Mouse (Mus musculus) hindbrain, embryonic 16.5 days (tissue): Measurements from ENCODE around the gene Crhr2. TPM values are rescaled to one million over a fixed set of nuclear protein-coding genes. Genes with fewer than 3 reads are reported as not detected.
A peak's percentile ranks its signal among the peaks of the same experiment; 100 is the strongest.

ENCODE experiments used
- ATAC-seq: fragments of 200-750 bp; cut with Nextera tagmentation; 2 replicates; pipeline ENCODE4 v1.8.0; 2017; ENCODE audit warnings: moderate TSS enrichment, moderate library complexity
- H3K27ac ChIP-seq: fragments of 300-500 bp; sonication (generic); 2 replicates; pipeline ENCODE4 v1.5.1; 2014; ENCODE audit warnings: low read depth, mild to moderate bottlenecking, control low read depth, low read length, moderate library complexity
- H3K27me3 ChIP-seq: fragments of 300-500 bp; sonication (generic); replicated peaks from 2 replicates; pipeline ENCODE4 v1.6.1; 2014; ENCODE audit warnings: low read length; ENCODE audit not compliant: control insufficient read depth, insufficient read depth
- H3K36me3 ChIP-seq: fragments of 300-500 bp; sonication (generic); 2 replicates; pipeline ENCODE4 v1.6.1; 2014; ENCODE audit warnings: mild to moderate bottlenecking, low read length, moderate library complexity, mixed read lengths; ENCODE audit not compliant: control insufficient read depth, insufficient read depth
- H3K4me1 ChIP-seq: fragments of 300-500 bp; sonication (generic); 2 replicates; pipeline ENCODE4 v1.6.1; 2014; ENCODE audit warnings: low read depth, low read length; ENCODE audit not compliant: control insufficient read depth, insufficient read depth
- H3K4me2 ChIP-seq: fragments of 300-500 bp; sonication (generic); 2 replicates; pipeline ENCODE4 v1.6.1; 2014; ENCODE audit warnings: mild to moderate bottlenecking, low read length, control low read depth, moderate library complexity
- H3K4me3 ChIP-seq: fragments of 300-500 bp; sonication (generic); 2 replicates; pipeline ENCODE4 v1.5.1; 2014; ENCODE audit warnings: mild to moderate bottlenecking, low read length, control low read depth, moderate library complexity
- H3K9ac ChIP-seq: fragments of 300-500 bp; sonication (generic); 2 replicates; pipeline ENCODE4 v1.6.1; 2014; ENCODE audit warnings: low read depth, mild to moderate bottlenecking, control low read depth, low read length, moderate library complexity
- H3K9me3 ChIP-seq: fragments of 300-500 bp; sonication (generic); 2 replicates; pipeline ENCODE4 v1.6.1; 2014; ENCODE audit warnings: mild to moderate bottlenecking, low read length, moderate library complexity; ENCODE audit not compliant: control insufficient read depth
- WGBS: fragments of 180-500 bp; shearing (Covaris S2); extraction: QIAGEN DNeasy Blood & Tissue Kit; methylation state at CpG from one replicate; pipeline ENCODE4 v1.1.7; 2014; 5-methylcytosine and 5-hydroxymethylcytosine counted together
- polyA plus RNA-seq: library from polyadenylated mRNA; unstranded; fragments of >200 nt; fragmentation: Nextera tagmentation; extraction: Ambion mirVana; gene quantifications from 2 replicates; pipeline ENCODE4 v1.2.1, GENCODE M21; 2015

The Crhr2 gene
- polyA plus RNA-seq, 1 experiment from 2014 or later, result 1.7 TPM

GRCm38 (mm10) chr6:55169818-55170217, 37.0 kb upstream of the Crhr2 start:
- no peaks in the 10 kb centered on the region for H3K9me3 ChIP-seq
- H3K9ac ChIP-seq, result no peak overlapping the region
- no peak overlapping the region for H3K4me3 ChIP-seq
- ATAC-seq, result no peak
- H3K27ac ChIP-seq, result no peak overlapping the region
- peaks cover 21% of the 10 kb centered on the region for H3K27me3 ChIP-seq
- no peaks in the 10 kb centered on the region for H3K36me3 ChIP-seq
- no peaks in the 10 kb centered on the region for H3K4me1 ChIP-seq
- 54% methylated on average over 5 of the region's 5 CpGs for WGBS
- no peak overlapping the region for H3K4me2 ChIP-seq

- no peak overlapping the region for H3K4me3 ChIP-seq
- no peaks in the 10 kb centered on the region for H3K4me1 ChIP-seq
- no peaks in the 10 kb centered on the region for H3K9me3 ChIP-seq
- no peak overlapping the region for H3K9ac ChIP-seq
- H3K27me3 ChIP-seq, result peaks cover 21% of the 10 kb centered on the region
- peak; percentile 55 for ATAC-seq
- WGBS, result 52% methylated on average over 7 of the region's 7 CpGs
- H3K36me3 ChIP-seq, result no peaks in the 10 kb centered on the region
- H3K27ac ChIP-seq, result no peak overlapping the region
- H3K4me2 ChIP-seq, result no peak overlapping the region
These were observed 34.1 kb upstream of the Crhr2 start for GRCm38 (mm10) chr6:55166777-55167463.

GRCm38 (mm10) chr6:55163046-55163584, 30.3 kb upstream of the Crhr2 start:
- Histone ChIP-seq H3K9ac (no peak overlapping the region), H3K36me3 (no peaks in the 10 kb centered on the region), H3K4me2 (no peak overlapping the region), H3K4me1 (no peaks in the 10 kb centered on the region), H3K27ac (no peak overlapping the region), H3K4me3 (no peak overlapping the region), H3K9me3 (no peaks in the 10 kb centered on the region), H3K27me3 (peaks cover 16% of the 10 kb centered on the region)
- ATAC-seq, result no peak
- WGBS, result 28% methylated on average over 8 of the region's 8 CpGs

GRCm38 (mm10) chr6:55161311-55161761, 28.5 kb upstream of the Crhr2 start:
- no peak overlapping the region for H3K27ac ChIP-seq
- ATAC-seq, result no peak
- no peaks in the 10 kb centered on the region for H3K36me3 ChIP-seq
- H3K27me3 ChIP-seq, result peaks cover 13% of the 10 kb centered on the region
- H3K4me3 ChIP-seq, result no peak overlapping the region
- no peaks in the 10 kb centered on the region for H3K9me3 ChIP-seq
- no peaks in the 10 kb centered on the region for H3K4me1 ChIP-seq
- H3K9ac ChIP-seq, result no peak overlapping the region
- H3K4me2 ChIP-seq, result no peak overlapping the region
- WGBS, result 66% methylated on average over 5 of the region's 5 CpGs

- Histone ChIP-seq H3K27ac (no peak overlapping the region), H3K27me3 (peaks cover 6% of the 10 kb centered on the region), H3K4me3 (no peak overlapping the region), H3K9ac (no peak overlapping the region), H3K4me2 (no peak overlapping the region), H3K9me3 (no peaks in the 10 kb centered on the region), H3K36me3 (no peaks in the 10 kb centered on the region), H3K4me1 (no peaks in the 10 kb centered on the region)
- WGBS, result 50% methylated on average over 1 of the region's 1 CpGs
- no peak for ATAC-seq
These were observed 26.4 kb upstream of the Crhr2 start for GRCm38 (mm10) chr6:55159256-55159655.

GRCm38 (mm10) chr6:55152226-55152625, 19.4 kb upstream of the Crhr2 start:
- 92% methylated on average over 3 of the region's 3 CpGs for WGBS
- ATAC-seq, result no peak
- no peak overlapping the region for H3K4me2 ChIP-seq

GRCm38 (mm10) chr6:55146138-55146537, 13.3 kb upstream of the Crhr2 start:
- Histone ChIP-seq H3K4me2 (no peak overlapping the region), H3K4me3 (no peak overlapping the region), H3K9me3 (no peaks in the 10 kb centered on the region), H3K27me3 (no peaks in the 10 kb centered on the region), H3K36me3 (no peaks in the 10 kb centered on the region), H3K27ac (no peak overlapping the region), H3K9ac (no peak overlapping the region), H3K4me1 (no peaks in the 10 kb centered on the region)
- WGBS, result 22% methylated on average over 4 of the region's 4 CpGs
- no peak for ATAC-seq

More at GRCm38 (mm10) chr6:55152226-55152625, 19.4 kb upstream of the Crhr2 start:
- Histone ChIP-seq H3K27me3 (0 out of 2 replicates have a peak, but pooled peaks cover 2% of the 10 kb centered on the region), H3K9ac (no peak overlapping the region), H3K9me3 (no peaks in the 10 kb centered on the region), H3K27ac (no peak overlapping the region), H3K4me1 (no peaks in the 10 kb centered on the region), H3K4me3 (no peak overlapping the region), H3K36me3 (no peaks in the 10 kb centered on the region)

- Histone ChIP-seq H3K9me3 (no peaks in the 10 kb centered on the region), H3K4me3 (no peak overlapping the region), H3K9ac (no peak overlapping the region), H3K27me3 (no peaks in the 10 kb centered on the region), H3K4me2 (no peak overlapping the region), H3K36me3 (no peaks in the 10 kb centered on the region), H3K27ac (no peak overlapping the region), H3K4me1 (no peaks in the 10 kb centered on the region)
- no peak for ATAC-seq
- WGBS, result 71% methylated on average over 5 of the region's 5 CpGs
These were observed 12.5 kb upstream of the Crhr2 start for GRCm38 (mm10) chr6:55145285-55145684.

GRCm38 (mm10) chr6:55138343-55138742, 5.5 kb upstream of the Crhr2 start:
- no peak for ATAC-seq

More at GRCm38 (mm10) chr6:55138343-55138742, 5.5 kb upstream of the Crhr2 start:
- Histone ChIP-seq H3K4me3 (no peak overlapping the region), H3K27me3 (no peaks in the 10 kb centered on the region), H3K4me2 (no peak overlapping the region), H3K4me1 (no peaks in the 10 kb centered on the region), H3K9me3 (no peaks in the 10 kb centered on the region), H3K27ac (no peak overlapping the region), H3K36me3 (no peaks in the 10 kb centered on the region), H3K9ac (no peak overlapping the region)
